Mouse (Mus musculus) midbrain, embryonic 10.5 days (tissue): ENCODE measurements around the gene Kitl. TPM values are rescaled to one million over a fixed set of nuclear protein-coding genes. Genes with fewer than 3 reads are reported as not detected.

ENCODE experiments used
- DNase-seq: peaks from one replicate; pipeline ENCODE4 v3.0.0-alpha.2; 2017; ENCODE audit warnings: low spot score
- H3K27ac ChIP-seq: fragments of 300-500 bp; sonication (generic); replicated peaks from 2 replicates; pipeline ENCODE4 v1.5.1; 2016; ENCODE audit warnings: mild to moderate bottlenecking
- H3K27me3 ChIP-seq: fragments of 300-500 bp; sonication (generic); 2 replicates; pipeline ENCODE4 v1.6.1; 2016; ENCODE audit warnings: low read depth, mild to moderate bottlenecking; ENCODE audit not compliant: poor library complexity, severe bottlenecking
- H3K36me3 ChIP-seq: fragments of 300-500 bp; sonication (generic); 2 replicates; pipeline ENCODE4 v1.6.1; 2016; ENCODE audit warnings: mild to moderate bottlenecking, moderate library complexity
- H3K4me1 ChIP-seq: fragments of 300-500 bp; sonication (generic); 2 replicates; pipeline ENCODE4 v1.6.1; 2016
- H3K4me3 ChIP-seq: fragments of 300-500 bp; sonication (generic); 2 replicates; pipeline ENCODE4 v1.5.1; 2016; ENCODE audit warnings: mild to moderate bottlenecking, moderate library complexity
- H3K9me3 ChIP-seq: fragments of 300-500 bp; sonication (generic); replicated peaks from 2 replicates; pipeline ENCODE4 v1.6.1; 2016; ENCODE audit warnings: mild to moderate bottlenecking
- WGBS: fragments of 180-500 bp; shearing (Covaris S2); methylation state at CpG from one replicate; pipeline ENCODE4 v1.1.7; 2016; 5-methylcytosine and 5-hydroxymethylcytosine counted together
- polyA plus RNA-seq: library from polyadenylated mRNA; unstranded; fragments of >200 nt; fragmentation: Nextera tagmentation; extraction: Ambion mirVana; gene quantifications from 2 replicates; pipeline ENCODE4 v1.2.1, GENCODE M21; 2016

Kitl gene
- polyA plus RNA-seq, 1 experiment from 2014 or later = 11.9 TPM

- Histone ChIP-seq H3K36me3 (no peaks in the 10 kb centered on the region), H3K4me3 (no peak overlapping the region), H3K9me3 (no peaks in the 10 kb centered on the region), H3K27ac (no peak overlapping the region), H3K4me1 (peaks cover 40% of the 10 kb centered on the region), H3K27me3 (peaks cover 95% of the 10 kb centered on the region)
- 87% methylated on average over 3 of the region's 3 CpGs for WGBS
- no peak for DNase-seq
These were observed 17.1 kb downstream of the Kitl start for GRCm38 (mm10) chr10:100032566-100032965.

- no peaks in the 10 kb centered on the region for H3K9me3 ChIP-seq
- no peaks in the 10 kb centered on the region for H3K36me3 ChIP-seq
- peaks cover 54% of the 10 kb centered on the region for H3K4me1 ChIP-seq
- no peak for DNase-seq
- H3K4me3 ChIP-seq = no peak overlapping the region
- peaks cover 88% of the 10 kb centered on the region for H3K27me3 ChIP-seq
- H3K27ac ChIP-seq = no peak overlapping the region
- WGBS = 47% methylated on average over 4 of the region's 4 CpGs
These were observed 20.6 kb downstream of the Kitl start for GRCm38 (mm10) chr10:100036021-100036420.

- no peaks in the 10 kb centered on the region for H3K36me3 ChIP-seq
- H3K27me3 ChIP-seq = peaks cover 77% of the 10 kb centered on the region
- no peak overlapping the region for H3K4me3 ChIP-seq
- H3K4me1 ChIP-seq = peaks cover 34% of the 10 kb centered on the region
- DNase-seq = no peak
- H3K9me3 ChIP-seq = no peaks in the 10 kb centered on the region
- no peak overlapping the region for H3K27ac ChIP-seq
- 74% methylated on average over 12 of the region's 12 CpGs for WGBS
These were observed 23.0 kb downstream of the Kitl start for GRCm38 (mm10) chr10:100038342-100038898.

DNA sequence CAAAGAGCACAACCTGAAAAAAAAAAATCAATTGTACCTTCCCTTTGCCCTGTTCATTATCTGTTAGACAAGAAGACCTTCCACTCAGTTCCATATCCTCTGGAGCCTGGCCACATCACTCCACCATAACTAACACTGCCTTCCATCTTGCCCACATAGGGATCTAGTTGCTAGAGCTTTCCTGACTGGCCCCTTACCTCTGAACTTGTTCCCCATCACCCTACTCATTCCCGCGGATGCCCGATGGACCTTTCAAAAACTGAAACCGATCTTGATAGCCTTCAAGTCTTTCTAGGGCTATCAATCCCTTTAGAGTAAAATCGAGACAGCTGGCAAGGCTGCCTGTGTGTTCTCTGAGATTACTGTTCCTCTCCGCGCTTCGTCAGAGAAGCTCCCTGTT lies 23.6 kb downstream of the Kitl start:
- Histone ChIP-seq H3K4me1 (peaks cover 34% of the 10 kb centered on the region), H3K27me3 (peaks cover 71% of the 10 kb centered on the region), H3K27ac (no peak overlapping the region), H3K9me3 (no peaks in the 10 kb centered on the region), H3K4me3 (no peak overlapping the region), H3K36me3 (no peaks in the 10 kb centered on the region)
- no peak for DNase-seq
- WGBS = 95% methylated on average over 8 of the region's 8 CpGs

GRCm38 (mm10) chr10:100043748-100044147 lies 28.3 kb downstream of the Kitl start:
- no peak for DNase-seq
- Histone ChIP-seq H3K9me3 (no peaks in the 10 kb centered on the region), H3K27me3 (peaks cover 35% of the 10 kb centered on the region), H3K27ac (no peak overlapping the region), H3K4me3 (no peak overlapping the region), H3K4me1 (peaks cover 9% of the 10 kb centered on the region), H3K36me3 (no peaks in the 10 kb centered on the region)
- 92% methylated on average over 5 of the region's 5 CpGs for WGBS

DNA sequence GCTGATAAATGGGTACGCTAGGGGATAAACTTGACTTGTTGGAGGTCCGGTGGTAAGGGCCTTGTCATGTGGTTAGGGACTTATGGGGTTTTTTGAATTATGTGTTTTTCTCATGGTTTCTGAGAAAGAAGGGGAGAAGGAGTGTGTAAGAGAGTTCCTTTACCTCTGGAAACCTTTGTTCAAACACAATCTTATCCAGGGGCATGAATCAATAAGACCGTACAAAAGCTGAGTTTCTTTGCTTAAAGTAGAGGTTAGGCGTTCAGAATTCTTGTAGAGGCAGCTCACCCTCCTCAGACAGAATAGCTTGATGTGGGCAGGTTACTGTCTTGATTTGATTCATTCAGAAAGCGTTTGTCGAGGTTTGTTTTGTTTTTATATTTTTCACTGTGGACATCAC lies 28.7 kb downstream of the Kitl start:
- Histone ChIP-seq H3K36me3 (no peaks in the 10 kb centered on the region), H3K27ac (no peak overlapping the region), H3K4me3 (no peak overlapping the region), H3K9me3 (no peaks in the 10 kb centered on the region), H3K4me1 (peaks cover 9% of the 10 kb centered on the region), H3K27me3 (peaks cover 32% of the 10 kb centered on the region)
- DNase-seq = no peak
- 91% methylated on average over 6 of the region's 6 CpGs for WGBS

DNA sequence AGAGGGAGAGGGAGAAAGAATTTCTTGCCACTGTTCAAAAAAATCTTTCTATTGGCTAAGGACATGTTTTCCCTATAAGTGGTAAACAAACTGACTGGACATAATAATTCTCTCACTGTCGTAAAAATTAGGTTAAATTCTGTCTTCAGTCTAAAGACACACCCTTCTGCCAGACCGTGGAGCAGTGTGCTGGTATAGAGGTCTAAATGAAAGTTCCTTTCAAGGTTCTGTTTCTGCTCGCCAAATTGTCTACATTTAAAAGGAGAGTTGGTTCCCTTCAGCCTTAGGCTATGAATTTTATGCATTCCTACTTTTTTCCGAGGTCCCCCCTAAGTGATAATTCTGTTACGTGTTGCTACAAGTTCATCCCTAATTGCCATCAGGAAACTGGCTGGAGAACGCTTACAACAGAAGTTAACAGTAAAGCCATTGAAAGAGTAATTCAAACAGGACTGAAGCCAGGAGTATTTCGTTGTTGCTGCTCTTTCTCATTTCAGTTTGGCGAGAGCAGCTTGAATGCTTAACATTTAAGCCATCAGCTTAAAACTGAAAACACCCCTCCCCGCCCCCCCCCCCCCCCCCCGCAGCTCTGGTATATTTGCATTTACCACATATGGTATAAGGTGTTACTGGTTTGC lies 35.8 kb downstream of the Kitl start:
- WGBS = 56% methylated on average over 10 of the region's 10 CpGs
- no peaks in the 10 kb centered on the region for H3K9me3 ChIP-seq
- no peak overlapping the region for H3K4me3 ChIP-seq
- no peaks in the 10 kb centered on the region for H3K27me3 ChIP-seq
- H3K27ac ChIP-seq = no peak overlapping the region
- H3K4me1 ChIP-seq = 0 out of 2 replicates have a peak, but pooled peaks cover 4% of the 10 kb centered on the region
- no peaks in the 10 kb centered on the region for H3K36me3 ChIP-seq
- DNase-seq = no peak

GRCm38 (mm10) chr10:100052404-100052803 lies 37.0 kb downstream of the Kitl start:
- Histone ChIP-seq H3K9me3 (no peaks in the 10 kb centered on the region), H3K27me3 (no peaks in the 10 kb centered on the region), H3K4me3 (no peak overlapping the region), H3K36me3 (no peaks in the 10 kb centered on the region), H3K4me1 (0 out of 2 replicates have a peak, but pooled peaks cover 4% of the 10 kb centered on the region), H3K27ac (no peak overlapping the region)
- no peak for DNase-seq
- 94% methylated on average over 4 of the region's 4 CpGs for WGBS

- 91% methylated on average over 4 of the region's 4 CpGs for WGBS
- no peak for DNase-seq
- H3K4me1 ChIP-seq = 0 out of 2 replicates have a peak, but pooled peaks cover 4% of the 10 kb centered on the region
These were observed 37.5 kb downstream of the Kitl start for GRCm38 (mm10) chr10:100052911-100053310.

GRCm38 (mm10) chr10:100054006-100054405 lies 38.6 kb downstream of the Kitl start:
- Histone ChIP-seq H3K36me3 (no peaks in the 10 kb centered on the region), H3K27me3 (no peaks in the 10 kb centered on the region), H3K4me3 (no peak overlapping the region), H3K4me1 (0 out of 2 replicates have a peak, but pooled peaks cover 4% of the 10 kb centered on the region), H3K9me3 (no peaks in the 10 kb centered on the region), H3K27ac (no peak overlapping the region)
- WGBS = 82% methylated on average over 3 of the region's 3 CpGs
- no peak for DNase-seq

More at GRCm38 (mm10) chr10:100052911-100053310, 37.5 kb downstream of the Kitl start:
- Histone ChIP-seq H3K4me3 (no peak overlapping the region), H3K27ac (no peak overlapping the region), H3K9me3 (no peaks in the 10 kb centered on the region), H3K27me3 (no peaks in the 10 kb centered on the region), H3K36me3 (no peaks in the 10 kb centered on the region)

DNA sequence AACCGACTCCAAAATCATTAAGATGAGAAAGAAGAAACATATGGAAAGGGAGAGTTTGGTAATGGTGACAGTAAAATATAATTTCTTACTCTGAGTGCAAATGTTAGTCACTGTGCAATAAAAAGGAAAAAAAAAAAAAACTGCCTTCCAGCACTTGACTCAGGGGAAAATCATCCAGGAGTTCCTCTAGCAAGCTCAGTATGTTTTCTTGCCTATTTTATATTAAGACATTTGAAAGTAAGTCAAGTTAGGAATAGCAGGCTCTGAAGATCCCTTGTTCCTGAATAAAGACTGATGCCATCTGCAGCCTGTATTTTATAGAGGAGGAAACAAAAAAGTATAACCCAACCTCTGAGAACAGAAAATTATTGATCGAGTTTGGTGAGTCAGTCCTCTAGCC lies 39.7 kb downstream of the Kitl start:
- Histone ChIP-seq H3K9me3 (no peaks in the 10 kb centered on the region), H3K36me3 (no peaks in the 10 kb centered on the region), H3K27ac (no peak overlapping the region), H3K4me3 (no peak overlapping the region), H3K4me1 (0 out of 2 replicates have a peak, but pooled peaks cover 4% of the 10 kb centered on the region), H3K27me3 (no peaks in the 10 kb centered on the region)
- no peak for DNase-seq
- WGBS = 91% methylated on average over 2 of the region's 2 CpGs

- Histone ChIP-seq H3K4me3 (no peak overlapping the region), H3K27me3 (no peaks in the 10 kb centered on the region), H3K4me1 (no peaks in the 10 kb centered on the region), H3K36me3 (no peaks in the 10 kb centered on the region), H3K9me3 (no peaks in the 10 kb centered on the region), H3K27ac (no peak overlapping the region)
- DNase-seq = no peak
- 83% methylated on average over 1 of the region's 1 CpGs for WGBS
These were observed 41.7 kb downstream of the Kitl start for GRCm38 (mm10) chr10:100057106-100057623.

- H3K4me3 ChIP-seq = no peak overlapping the region
- 85% methylated on average over 4 of the region's 4 CpGs for WGBS
- H3K9me3 ChIP-seq = no peaks in the 10 kb centered on the region
- H3K27ac ChIP-seq = no peak overlapping the region
- H3K27me3 ChIP-seq = peaks cover under 1% of the 10 kb centered on the region; the same call in 1 of the 2 replicates
- no peaks in the 10 kb centered on the region for H3K4me1 ChIP-seq
- H3K36me3 ChIP-seq = no peaks in the 10 kb centered on the region
- DNase-seq = no peak
These were observed 43.9 kb downstream of the Kitl start for GRCm38 (mm10) chr10:100059356-100059755.
